Mouse (Mus musculus) liver, adult 2 months (tissue): ENCODE measurements around the gene Ift140. TPM values are rescaled to one million over a fixed set of nuclear protein-coding genes. Genes with fewer than 3 reads are reported as not detected.

Experiments used
- DNase-seq: peaks from one replicate; pipeline ENCODE4 v3.0.0-alpha.2; 2011; ENCODE audit warnings: low read depth, low spot score; ENCODE audit errors: extremely low read depth
- H3K27ac ChIP-seq: fragments of 200-500 bp; replicated peaks from 2 replicates; pipeline ENCODE4 v1.5.1; 2012; ENCODE audit warnings: low read depth, mild to moderate bottlenecking, control low read depth, inconsistent platforms, low read length; ENCODE audit not compliant: insufficient read depth
- H3K27me3 ChIP-seq: fragments of 200-500 bp; 2 replicates; pipeline ENCODE4 v1.6.1; 2012; ENCODE audit warnings: mild to moderate bottlenecking, moderate library complexity, low read length, inconsistent platforms; ENCODE audit not compliant: control insufficient read depth, insufficient read depth
- H3K36me3 ChIP-seq: fragments of 200-500 bp; 2 replicates; pipeline ENCODE4 v1.6.1; 2012; ENCODE audit warnings: low read length, inconsistent platforms; ENCODE audit not compliant: control insufficient read depth, insufficient read depth
- H3K4me1 ChIP-seq: fragments of 200-500 bp; 2 replicates; pipeline ENCODE4 v1.6.1; 2011; ENCODE audit warnings: low read length; ENCODE audit not compliant: control insufficient read depth, insufficient read depth
- H3K4me3 ChIP-seq: fragments of 200-500 bp; 2 replicates; pipeline ENCODE4 v1.5.1; 2011; ENCODE audit warnings: low read depth, mild to moderate bottlenecking, control low read depth, low read length, moderate library complexity; ENCODE audit not compliant: insufficient read depth
- H3K79me2 ChIP-seq: fragments of 200-500 bp; 2 replicates; pipeline ENCODE4 v1.6.1; 2012; ENCODE audit warnings: inconsistent platforms, mild to moderate bottlenecking, low read length, moderate library complexity; ENCODE audit not compliant: control insufficient read depth, insufficient read depth
- H3K9ac ChIP-seq: fragments of 200-500 bp; 2 replicates; pipeline ENCODE4 v1.6.1; 2012; ENCODE audit warnings: low read depth, mild to moderate bottlenecking, control low read depth, inconsistent platforms, low read length
- CTCF ChIP-seq: fragments of 200-500 bp; IDR thresholded peaks from 2 replicates; pipeline ENCODE4 v1.5.1; 2011; ENCODE audit warnings: low read depth, low read length, control low read depth
- POLR2A ChIP-seq: fragments of 200-500 bp; IDR thresholded peaks from 2 replicates; pipeline ENCODE4 v1.6.1; 2011; ENCODE audit warnings: low read length, control low read depth; ENCODE audit not compliant: insufficient read depth; ENCODE audit errors: extremely low read depth
- WGBS: fragments of 180-500 bp; shearing (Covaris S2); methylation state at CpG from one replicate; pipeline ENCODE4 v1.1.7; 2018; 5-methylcytosine and 5-hydroxymethylcytosine counted together
- polyA plus RNA-seq: library from polyadenylated mRNA; depleted of rRNA; stranded (reverse); fragments of >200 nt; gene quantifications from 2 replicates; pipeline ENCODE4 v1.2.3, GENCODE M21; 2012; rRNA removed
- total RNA-seq: library from RNA; depleted of rRNA; stranded (reverse); fragments of >200 nt; gene quantifications from 2 replicates; pipeline ENCODE4 v1.2.3, GENCODE M21; 2014; rRNA removed

The Ift140 gene
- total and polyA plus RNA-seq, 2 experiments, result 3.4 to 4.6 TPM

- no peaks in the 10 kb centered on the region for H3K36me3 ChIP-seq
- peaks cover 29% of the 10 kb centered on the region; the same call in 1 of the 2 replicates for H3K79me2 ChIP-seq
- H3K4me3 ChIP-seq, result no peak overlapping the region
- TF ChIP-seq POLR2A, result no peak
- H3K9ac ChIP-seq, result no peak overlapping the region
- no peak overlapping the region for H3K27ac ChIP-seq
- no peaks in the 10 kb centered on the region for H3K27me3 ChIP-seq
- WGBS, result 90% methylated on average over 6 of the region's 6 CpGs
- peaks cover 7% of the 10 kb centered on the region for H3K4me1 ChIP-seq
- DNase-seq, result no peak
Observed at GRCm38 (mm10) chr17:25135622-25136021, 119.7 kb downstream of the Ift140 start.

GRCm38 (mm10) chr17:25138803-25139202, 122.9 kb downstream of the Ift140 start:
- Histone ChIP-seq H3K36me3 (no peaks in the 10 kb centered on the region), H3K4me1 (peaks cover 7% of the 10 kb centered on the region), H3K27me3 (no peaks in the 10 kb centered on the region), H3K27ac (no peak overlapping the region), H3K9ac (no peak overlapping the region), H3K79me2 (peaks cover 33% of the 10 kb centered on the region; the same call in 1 of the 2 replicates), H3K4me3 (no peak overlapping the region)
- TF ChIP-seq POLR2A (no peak), CTCF (no peak)
- DNase-seq, result no peak
- WGBS, result 96% methylated on average over 1 of the region's 1 CpGs

- no peak for TF ChIP-seq POLR2A
- peak; percentile 14; the same call in 1 of the 2 replicates for TF ChIP-seq CTCF
- Histone ChIP-seq H3K4me3 (no peak overlapping the region), H3K9ac (no peak overlapping the region), H3K27ac (no peak overlapping the region), H3K79me2 (peaks cover 23% of the 10 kb centered on the region; the same call in 1 of the 2 replicates), H3K4me1 (no peaks in the 10 kb centered on the region), H3K27me3 (no peaks in the 10 kb centered on the region), H3K36me3 (no peaks in the 10 kb centered on the region; the same call in 1 of the 2 replicates)
- WGBS, result 71% methylated on average over 4 of the region's 4 CpGs
- no peak for DNase-seq
Observed at GRCm38 (mm10) chr17:25139960-25140359, 124.1 kb downstream of the Ift140 start.

Other genes with a start within 250 kb of the Ift140 start
- gene Meiob, start 211.8 kb upstream of the Ift140 start, total RNA-seq, result 4.9 and 6.7 TPM in 2 replicates
- gene Meiob, start 211.8 kb upstream of the Ift140 start, polyA plus RNA-seq, result 0.59 and 0.75 TPM in 2 replicates
- gene Hagh, start 175.9 kb upstream of the Ift140 start, total RNA-seq, result 855 and 1,003 TPM in 2 replicates
- gene Hagh, start 175.9 kb upstream of the Ift140 start, polyA plus RNA-seq, result 900 and 1,325 TPM in 2 replicates
- gene Fahd1, start 165.7 kb upstream of the Ift140 start, total RNA-seq, result 49.5 and 61.3 TPM in 2 replicates
- gene Fahd1, start 165.7 kb upstream of the Ift140 start, polyA plus RNA-seq, result 55.7 and 61.8 TPM in 2 replicates
- gene Igfals, start 150.1 kb upstream of the Ift140 start, total RNA-seq, result 112 and 127 TPM in 2 replicates
- 369 and 402 TPM in 2 replicates for gene Igfals, start 150.1 kb upstream of the Ift140 start, polyA plus RNA-seq
- 16.2 and 24.7 TPM in 2 replicates for gene Nubp2, start 129.7 kb upstream of the Ift140 start, total RNA-seq
- 30.2 and 33.0 TPM in 2 replicates for gene Nubp2, start 129.7 kb upstream of the Ift140 start, polyA plus RNA-seq
- gene Spsb3, start 129.4 kb upstream of the Ift140 start, total RNA-seq, result 8.7 and 14.8 TPM in 2 replicates
- gene Spsb3, start 129.4 kb upstream of the Ift140 start, polyA plus RNA-seq, result 37.5 and 42.4 TPM in 2 replicates
- 19.5 and 20.5 TPM in 2 replicates for gene Eme2, start 121.0 kb upstream of the Ift140 start, total RNA-seq
- 21.0 and 31.2 TPM in 2 replicates for gene Eme2, start 121.0 kb upstream of the Ift140 start, polyA plus RNA-seq
- 47.5 and 53.7 TPM in 2 replicates for gene Mrps34, start 121.0 kb upstream of the Ift140 start, total RNA-seq
- 124 and 149 TPM in 2 replicates for gene Mrps34, start 121.0 kb upstream of the Ift140 start, polyA plus RNA-seq
- 46.6 and 49.1 TPM in 2 replicates for gene Nme3, start 119.6 kb upstream of the Ift140 start, total RNA-seq
- gene Nme3, start 119.6 kb upstream of the Ift140 start, polyA plus RNA-seq, result 69.7 and 72.3 TPM in 2 replicates
- 11.7 and 16.1 TPM in 2 replicates for gene Mapk8ip3, start 79.1 kb upstream of the Ift140 start, total RNA-seq
- gene Mapk8ip3, start 79.1 kb upstream of the Ift140 start, polyA plus RNA-seq, result 23.2 and 51.4 TPM in 2 replicates
- gene Jpt2, start 55.4 kb upstream of the Ift140 start, total RNA-seq, result 29.0 and 34.3 TPM in 2 replicates
- gene Jpt2, start 55.4 kb upstream of the Ift140 start, polyA plus RNA-seq, result 12.1 and 12.2 TPM in 2 replicates
- gene Cramp1l, start 297 bp upstream of the Ift140 start, total RNA-seq, result 2.7 and 2.9 TPM in 2 replicates
- 4.2 and 6.5 TPM in 2 replicates for gene Cramp1l, start 297 bp upstream of the Ift140 start, polyA plus RNA-seq
- 22.3 and 23.9 TPM in 2 replicates for gene Tmem204, start 67.5 kb downstream of the Ift140 start, total RNA-seq
- 15.7 and 19.1 TPM in 2 replicates for gene Tmem204, start 67.5 kb downstream of the Ift140 start, polyA plus RNA-seq
- 3.2 and 5.4 TPM in 2 replicates for gene Telo2, start 99.9 kb downstream of the Ift140 start, total RNA-seq
- gene Telo2, start 99.9 kb downstream of the Ift140 start, polyA plus RNA-seq, result 5.7 and 7.3 TPM in 2 replicates
- not detected in 2 replicates for gene Ptx4, start 104.7 kb downstream of the Ift140 start, total RNA-seq
- not detected in 2 replicates for gene Ptx4, start 104.7 kb downstream of the Ift140 start, polyA plus RNA-seq
- 16.7 and 17.9 TPM in 2 replicates for gene Clcn7, start 117.3 kb downstream of the Ift140 start, total RNA-seq
- 25.2 and 30.5 TPM in 2 replicates for gene Clcn7, start 117.3 kb downstream of the Ift140 start, polyA plus RNA-seq
- 0.13 TPM in 1 of 2 replicates, not detected in the other for gene Ccdc154, start 146.4 kb downstream of the Ift140 start, total RNA-seq
- gene Ccdc154, start 146.4 kb downstream of the Ift140 start, polyA plus RNA-seq, result 0.07 TPM in 1 of 2 replicates, not detected in the other
- not detected in 2 replicates for gene Gm38655, start 159.4 kb downstream of the Ift140 start, total RNA-seq
- not detected in 2 replicates for gene Gm38655, start 159.4 kb downstream of the Ift140 start, polyA plus RNA-seq
- 11.2 and 12.1 TPM in 2 replicates for gene BC003965, start 168.5 kb downstream of the Ift140 start, total RNA-seq
- 14.7 and 15.4 TPM in 2 replicates for gene BC003965, start 168.5 kb downstream of the Ift140 start, polyA plus RNA-seq
- 9.4 and 10.4 TPM in 2 replicates for gene Unkl, start 172.3 kb downstream of the Ift140 start, total RNA-seq
- 28.0 and 29.0 TPM in 2 replicates for gene Unkl, start 172.3 kb downstream of the Ift140 start, polyA plus RNA-seq
- 32.1 and 33.0 TPM in 2 replicates for gene Gnptg, start 224.0 kb downstream of the Ift140 start, total RNA-seq
- 37.4 and 41.4 TPM in 2 replicates for gene Gnptg, start 224.0 kb downstream of the Ift140 start, polyA plus RNA-seq
- gene Tsr3, start 224.1 kb downstream of the Ift140 start, total RNA-seq, result 14.0 and 16.7 TPM in 2 replicates
- 18.8 and 19.3 TPM in 2 replicates for gene Tsr3, start 224.1 kb downstream of the Ift140 start, polyA plus RNA-seq
- 0.13 and 0.18 TPM in 2 replicates for gene Baiap3, start 240.3 kb downstream of the Ift140 start, total RNA-seq
- 0.43 and 1.2 TPM in 2 replicates for gene Baiap3, start 240.3 kb downstream of the Ift140 start, polyA plus RNA-seq